Mouse (Mus musculus) CD4-positive, CD25-positive, alpha-beta regulatory T cell, adult 2 months (primary cell): ENCODE measurements around the gene Iqcj.
A peak's percentile ranks its signal among the peaks of the same experiment; 100 is the strongest.

Experiments used
- DNase-seq: peaks from one replicate; pipeline ENCODE4 v3.0.0-alpha.2; 2012; ENCODE audit warnings: low read depth, low spot score

Iqcj gene

GRCm38 (mm10) chr3:67954459-67955065, 62.5 kb downstream of the Iqcj start:
- DNase-seq: peak; percentile 11

- no peak for DNase-seq
Observed at GRCm38 (mm10) chr3:67959672-67960071, 67.7 kb downstream of the Iqcj start.

- DNase-seq: no peak
Observed at GRCm38 (mm10) chr3:67960133-67960532, 68.1 kb downstream of the Iqcj start.

GRCm38 (mm10) chr3:67960727-67961126, 68.7 kb downstream of the Iqcj start:
- no peak for DNase-seq

- DNase-seq: no peak
Observed at GRCm38 (mm10) chr3:67961934-67962639, 70.1 kb downstream of the Iqcj start.

- DNase-seq: no peak
Observed at GRCm38 (mm10) chr3:67974340-67974998, 82.4 kb downstream of the Iqcj start.

- no peak for DNase-seq
Observed at GRCm38 (mm10) chr3:67980006-67980405, 88.0 kb downstream of the Iqcj start.

- DNase-seq: peak; percentile 5
Observed at GRCm38 (mm10) chr3:67983329-67983728, 91.3 kb downstream of the Iqcj start.

GRCm38 (mm10) chr3:68002415-68002814, 110.4 kb downstream of the Iqcj start:
- no peak for DNase-seq

GRCm38 (mm10) chr3:68012342-68012741, 120.3 kb downstream of the Iqcj start:
- DNase-seq: no peak

- no peak for DNase-seq
Observed at GRCm38 (mm10) chr3:68015786-68016185, 123.8 kb downstream of the Iqcj start.

- DNase-seq: no peak
Observed at GRCm38 (mm10) chr3:68019401-68019800, 127.4 kb downstream of the Iqcj start.

GRCm38 (mm10) chr3:68036097-68036496, 144.1 kb downstream of the Iqcj start:
- no peak for DNase-seq

- no peak for DNase-seq
Observed at GRCm38 (mm10) chr3:68042951-68043350, 150.9 kb downstream of the Iqcj start.

GRCm38 (mm10) chr3:68045475-68046416, 153.7 kb downstream of the Iqcj start:
- DNase-seq: peak; percentile 59

GRCm38 (mm10) chr3:68053538-68053937, 161.5 kb downstream of the Iqcj start:
- peak; percentile 55 for DNase-seq

- no peak for DNase-seq
Observed at GRCm38 (mm10) chr3:68055071-68055470, 163.1 kb downstream of the Iqcj start.

- peak; percentile 77 for DNase-seq
Observed at GRCm38 (mm10) chr3:68056373-68057275, 164.6 kb downstream of the Iqcj start.

- peak; percentile 3 for DNase-seq
Observed at GRCm38 (mm10) chr3:68059162-68059800, 167.3 kb downstream of the Iqcj start.

- DNase-seq: no peak
Observed at GRCm38 (mm10) chr3:68064731-68065130, 172.7 kb downstream of the Iqcj start, which contains the start of gene Schip1. Schip1 (plus strand) TSS chr3:68064802.
